Mouse (Mus musculus): ENCODE results near the gene Nucb2. TPM values are rescaled to one million over a fixed set of nuclear protein-coding genes. Genes with fewer than 3 reads are reported as not detected.

The Nucb2 gene
- polyA plus RNA-seq, 1 experiment from 2014 or later = 16.8 TPM

GRCm38 (mm10) chr7:116517240-116517639 is 13.1 kb downstream of the Nucb2 start:
- Histone ChIP-seq H3K4me2 (replicated peaks; ENCODE audit: low read depth, low read length) (no peak overlapping the region), H3K27ac (ENCODE audit: low read length) (no peak overlapping the region), H3K9ac (replicated peaks; ENCODE audit: low read length) (no peak overlapping the region), H3K4me1 (ENCODE audit: insufficient read depth, low read length) (no peaks in the 10 kb centered on the region), H3K4me3 (ENCODE audit: low read length) (no peak overlapping the region), H3K27me3 (ENCODE audit: insufficient read depth, low read length) (no peaks in the 10 kb centered on the region), H3K9me3 (ENCODE audit: low read length) (no peaks in the 10 kb centered on the region), H3K36me3 (ENCODE audit: insufficient read depth, low read length) (peaks cover 5% of the 10 kb centered on the region; the same call in 1 of the 2 replicates)
- no peak for ATAC-seq (ENCODE audit: low FRiP score, low TSS enrichment)
- WGBS = 46% methylated on average over 5 of the region's 5 CpGs

GRCm38 (mm10) chr7:116518155-116518554 is 14.0 kb downstream of the Nucb2 start:
- WGBS = 88% methylated on average over 5 of the region's 5 CpGs
- Histone ChIP-seq H3K4me1 (ENCODE audit: insufficient read depth, low read length) (no peaks in the 10 kb centered on the region), H3K9ac (replicated peaks; ENCODE audit: low read length) (no peak overlapping the region), H3K9me3 (ENCODE audit: low read length) (0 out of 2 replicates have a peak, but pooled peaks cover 3% of the 10 kb centered on the region), H3K27me3 (ENCODE audit: insufficient read depth, low read length) (no peaks in the 10 kb centered on the region), H3K36me3 (ENCODE audit: insufficient read depth, low read length) (peaks cover 10% of the 10 kb centered on the region; the same call in 1 of the 2 replicates), H3K27ac (ENCODE audit: low read length) (no peak overlapping the region), H3K4me2 (replicated peaks; ENCODE audit: low read depth, low read length) (no peak overlapping the region), H3K4me3 (ENCODE audit: low read length) (no peak overlapping the region)
- no peak for ATAC-seq (ENCODE audit: low FRiP score, low TSS enrichment)

- no peak for ATAC-seq (ENCODE audit: low FRiP score, low TSS enrichment)
- Histone ChIP-seq H3K4me3 (ENCODE audit: low read length) (no peak overlapping the region), H3K36me3 (ENCODE audit: insufficient read depth, low read length) (peaks cover 22% of the 10 kb centered on the region), H3K4me2 (replicated peaks; ENCODE audit: low read depth, low read length) (no peak overlapping the region), H3K9me3 (ENCODE audit: low read length) (0 out of 2 replicates have a peak, but pooled peaks cover 3% of the 10 kb centered on the region), H3K4me1 (ENCODE audit: insufficient read depth, low read length) (no peaks in the 10 kb centered on the region), H3K27me3 (ENCODE audit: insufficient read depth, low read length) (no peaks in the 10 kb centered on the region), H3K9ac (replicated peaks; ENCODE audit: low read length) (no peak overlapping the region), H3K27ac (ENCODE audit: low read length) (no peak overlapping the region)
- WGBS = 58% methylated on average over 3 of the region's 3 CpGs
These were observed 15.6 kb downstream of the Nucb2 start for GRCm38 (mm10) chr7:116519805-116520204.

GRCm38 (mm10) chr7:116524577-116524976 is 20.4 kb downstream of the Nucb2 start:
- H3K4me1 ChIP-seq (ENCODE audit: insufficient read depth, low read length) = no peaks in the 10 kb centered on the region
- ATAC-seq (ENCODE audit: low FRiP score, low TSS enrichment) = no peak
- no peak overlapping the region for H3K27ac ChIP-seq (ENCODE audit: low read length)
- H3K4me3 ChIP-seq (ENCODE audit: low read length) = no peak overlapping the region
- no peak overlapping the region for H3K4me2 ChIP-seq (replicated peaks; ENCODE audit: low read depth, low read length)
- WGBS = 86% methylated on average over 2 of the region's 2 CpGs
- H3K9ac ChIP-seq (replicated peaks; ENCODE audit: low read length) = no peak overlapping the region
- peaks cover 40% of the 10 kb centered on the region for H3K36me3 ChIP-seq (ENCODE audit: insufficient read depth, low read length)
- H3K9me3 ChIP-seq (ENCODE audit: low read length) = 0 out of 2 replicates have a peak, but pooled peaks cover 3% of the 10 kb centered on the region
- no peaks in the 10 kb centered on the region for H3K27me3 ChIP-seq (ENCODE audit: insufficient read depth, low read length)

- H3K27ac ChIP-seq (ENCODE audit: low read length) = no peak overlapping the region
- H3K9me3 ChIP-seq (ENCODE audit: low read length) = no peaks in the 10 kb centered on the region
- WGBS = 74% methylated on average over 4 of the region's 4 CpGs
- no peaks in the 10 kb centered on the region for H3K27me3 ChIP-seq (ENCODE audit: insufficient read depth, low read length)
- H3K4me1 ChIP-seq (ENCODE audit: insufficient read depth, low read length) = no peaks in the 10 kb centered on the region
- no peak for ATAC-seq (ENCODE audit: low FRiP score, low TSS enrichment)
- peaks cover 28% of the 10 kb centered on the region for H3K36me3 ChIP-seq (ENCODE audit: insufficient read depth, low read length)
- no peak overlapping the region for H3K4me2 ChIP-seq (replicated peaks; ENCODE audit: low read depth, low read length)
- H3K4me3 ChIP-seq (ENCODE audit: low read length) = no peak overlapping the region
- no peak overlapping the region for H3K9ac ChIP-seq (replicated peaks; ENCODE audit: low read length)
These were observed 25.6 kb downstream of the Nucb2 start for GRCm38 (mm10) chr7:116529793-116530192.

- H3K4me3 ChIP-seq (ENCODE audit: low read length) = no peak overlapping the region
- no peaks in the 10 kb centered on the region for H3K9me3 ChIP-seq (ENCODE audit: low read length)
- H3K4me2 ChIP-seq (replicated peaks; ENCODE audit: low read depth, low read length) = no peak overlapping the region
- no peak for ATAC-seq (ENCODE audit: low FRiP score, low TSS enrichment)
- H3K36me3 ChIP-seq (ENCODE audit: insufficient read depth, low read length) = peaks cover 30% of the 10 kb centered on the region
- H3K27ac ChIP-seq (ENCODE audit: low read length) = no peak overlapping the region
- H3K27me3 ChIP-seq (ENCODE audit: insufficient read depth, low read length) = no peaks in the 10 kb centered on the region
- WGBS = 92% methylated on average over 5 of the region's 5 CpGs
- H3K4me1 ChIP-seq (ENCODE audit: insufficient read depth, low read length) = no peaks in the 10 kb centered on the region
- H3K9ac ChIP-seq (replicated peaks; ENCODE audit: low read length) = no peak overlapping the region
These were observed 26.3 kb downstream of the Nucb2 start for GRCm38 (mm10) chr7:116530470-116530869.

- H3K9me3 ChIP-seq (ENCODE audit: low read length) = no peaks in the 10 kb centered on the region
- H3K36me3 ChIP-seq (ENCODE audit: insufficient read depth, low read length) = peaks cover 32% of the 10 kb centered on the region
- H3K4me3 ChIP-seq (ENCODE audit: low read length) = no peak overlapping the region
- no peaks in the 10 kb centered on the region for H3K4me1 ChIP-seq (ENCODE audit: insufficient read depth, low read length)
- no peaks in the 10 kb centered on the region for H3K27me3 ChIP-seq (ENCODE audit: insufficient read depth, low read length)
- H3K4me2 ChIP-seq (replicated peaks; ENCODE audit: low read depth, low read length) = no peak overlapping the region
- WGBS = 76% methylated on average over 4 of the region's 4 CpGs
- H3K9ac ChIP-seq (replicated peaks; ENCODE audit: low read length) = no peak overlapping the region
- ATAC-seq (ENCODE audit: low FRiP score, low TSS enrichment) = peak; percentile 89
- no peak overlapping the region for H3K27ac ChIP-seq (ENCODE audit: low read length)
These were observed 27.1 kb downstream of the Nucb2 start for GRCm38 (mm10) chr7:116531311-116531710.

GRCm38 (mm10) chr7:116556834-116557233 is 52.7 kb downstream of the Nucb2 start:
- Histone ChIP-seq H3K4me1 (ENCODE audit: insufficient read depth, low read length) (no peaks in the 10 kb centered on the region), H3K36me3 (ENCODE audit: insufficient read depth, low read length) (no peaks in the 10 kb centered on the region), H3K27ac (ENCODE audit: low read length) (no peak overlapping the region), H3K4me2 (replicated peaks; ENCODE audit: low read depth, low read length) (no peak overlapping the region), H3K27me3 (ENCODE audit: insufficient read depth, low read length) (no peaks in the 10 kb centered on the region), H3K9me3 (ENCODE audit: low read length) (no peaks in the 10 kb centered on the region), H3K9ac (replicated peaks; ENCODE audit: low read length) (no peak overlapping the region), H3K4me3 (ENCODE audit: low read length) (no peak overlapping the region)
- ATAC-seq (ENCODE audit: low FRiP score, low TSS enrichment) = no peak

GRCm38 (mm10) chr7:116574551-116574950 is 70.4 kb downstream of the Nucb2 start:
- Histone ChIP-seq H3K4me2 (replicated peaks; ENCODE audit: low read depth, low read length) (no peak overlapping the region), H3K9me3 (ENCODE audit: low read length) (no peaks in the 10 kb centered on the region), H3K4me1 (ENCODE audit: insufficient read depth, low read length) (no peaks in the 10 kb centered on the region), H3K27ac (ENCODE audit: low read length) (no peak overlapping the region), H3K9ac (replicated peaks; ENCODE audit: low read length) (no peak overlapping the region), H3K4me3 (ENCODE audit: low read length) (no peak overlapping the region), H3K36me3 (ENCODE audit: insufficient read depth, low read length) (no peaks in the 10 kb centered on the region), H3K27me3 (ENCODE audit: insufficient read depth, low read length) (no peaks in the 10 kb centered on the region)
- no peak for ATAC-seq (ENCODE audit: low FRiP score, low TSS enrichment)

Data from kidney, embryonic 16.5 days (tissue).